Mouse (Mus musculus): ENCODE results near the gene Sec14l3.

Gene Sec14l3

GRCm38 (mm10) chr11:4060866-4061575, 3.6 kb upstream of the Sec14l3 start:
- no peak for DNase-seq (ENCODE audit: low read depth, low spot score)

- DNase-seq (ENCODE audit: low read depth, low spot score) = no peak
Measured at GRCm38 (mm10) chr11:4062523-4062922, 2.1 kb upstream of the Sec14l3 start.

DNA sequence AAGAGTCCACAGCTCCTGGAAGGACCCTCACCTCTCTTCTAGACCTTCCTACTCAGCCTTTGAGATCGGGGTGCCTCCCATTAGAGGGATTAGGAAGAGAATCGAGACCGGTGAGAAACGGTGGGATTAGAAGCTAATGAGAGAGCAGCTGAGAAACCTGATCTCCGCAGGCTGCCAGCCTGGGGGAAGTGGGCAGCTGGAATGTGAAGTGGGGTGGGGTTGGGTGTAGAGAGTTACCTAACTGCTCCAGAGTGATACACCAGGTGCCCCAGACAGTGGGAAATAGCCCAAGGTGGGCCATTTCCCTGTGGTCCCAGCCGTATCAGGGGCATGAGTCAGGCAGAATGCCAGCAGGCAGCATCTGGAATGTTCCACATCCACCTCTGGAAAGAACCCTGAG, 1.7 kb upstream of the Sec14l3 start:
- DNase-seq (ENCODE audit: low read depth, low spot score) = no peak

GRCm38 (mm10) chr11:4069664-4070063, 5.0 kb downstream of the Sec14l3 start:
- no peak for DNase-seq (ENCODE audit: low read depth, low spot score)

- peak; percentile 55 for DNase-seq (ENCODE audit: low read depth, low spot score)
Measured at GRCm38 (mm10) chr11:4076633-4077032, 12.0 kb downstream of the Sec14l3 start.

DNA sequence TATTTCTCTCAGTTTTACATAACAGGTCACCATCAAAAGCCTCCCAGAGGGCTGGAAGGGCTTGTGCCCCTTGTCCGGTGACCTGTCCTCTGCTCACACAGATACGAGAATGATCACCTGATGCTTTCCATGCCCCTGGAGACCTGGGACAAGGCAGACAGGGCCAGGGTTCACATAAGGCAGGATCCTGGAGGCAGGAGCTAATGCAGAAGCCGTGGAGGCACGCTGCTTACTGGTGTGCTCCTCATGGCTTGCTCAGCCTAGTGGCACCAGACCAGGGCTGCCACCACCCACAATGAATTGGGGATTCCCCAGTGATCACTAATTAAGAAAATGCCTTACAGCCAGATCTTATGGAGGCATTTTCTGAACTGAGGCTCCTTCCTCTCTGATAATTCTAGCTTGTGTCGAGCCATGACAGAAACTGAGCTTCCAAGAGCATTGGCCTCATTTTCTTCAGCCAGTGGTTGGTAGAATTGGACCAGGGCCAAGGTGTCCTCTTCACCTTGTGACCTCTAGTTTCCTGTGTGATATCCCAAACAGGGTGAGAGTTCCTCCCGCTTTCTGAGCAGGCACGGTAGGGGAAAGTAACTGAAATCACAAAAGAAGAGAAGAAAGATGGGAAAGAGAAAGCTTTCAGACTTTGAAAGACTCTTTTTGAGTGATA, 13.8 kb downstream of the Sec14l3 start:
- no peak for DNase-seq (ENCODE audit: low read depth, low spot score)

DNA sequence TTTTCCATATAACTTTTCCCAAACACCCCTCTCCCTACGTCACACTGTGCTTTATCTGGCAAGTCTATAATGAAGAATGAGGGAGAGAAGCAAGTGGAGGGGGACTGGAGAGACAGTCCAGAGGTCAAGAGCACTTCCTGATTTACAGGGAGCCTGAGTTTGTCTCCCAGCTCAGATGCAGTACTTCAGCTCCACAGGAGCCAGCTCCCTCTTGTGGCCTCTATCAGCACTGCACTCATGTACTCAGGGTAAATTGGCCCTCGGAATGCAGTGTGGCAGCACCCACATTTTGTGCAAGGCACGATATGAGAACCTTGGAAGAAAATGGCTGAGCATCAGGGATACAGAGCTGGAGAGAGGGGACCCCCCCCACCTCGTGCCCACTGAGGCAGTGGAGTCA, 15.6 kb downstream of the Sec14l3 start:
- DNase-seq (ENCODE audit: low read depth, low spot score) = peak; percentile 53

- DNase-seq (ENCODE audit: low read depth, low spot score) = peak; percentile 65
Measured at GRCm38 (mm10) chr11:4083316-4084078, 18.9 kb downstream of the Sec14l3 start.

DNA sequence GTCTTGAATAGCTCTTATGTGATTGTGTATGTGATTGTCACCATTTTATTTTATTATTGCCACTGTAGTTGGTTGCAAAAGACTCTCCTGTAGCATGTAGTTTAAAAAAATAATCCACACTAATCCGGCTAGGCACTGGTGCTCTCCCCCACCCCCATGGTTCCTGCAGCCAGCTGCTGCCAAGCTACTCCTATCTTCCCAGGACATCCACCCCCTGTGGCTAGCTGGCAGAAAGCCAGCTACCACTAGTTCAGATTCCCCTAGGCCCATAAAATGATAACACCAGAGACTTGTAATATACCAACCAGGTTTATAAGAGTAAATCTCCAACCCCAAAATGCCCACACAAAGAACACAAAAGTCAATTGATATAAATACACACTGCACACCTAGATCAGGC, 21.6 kb downstream of the Sec14l3 start:
- no peak for DNase-seq (ENCODE audit: low read depth, low spot score)

- no peak for DNase-seq (ENCODE audit: low read depth, low spot score)
Measured at GRCm38 (mm10) chr11:4087267-4087666, 22.6 kb downstream of the Sec14l3 start.

GRCm38 (mm10) chr11:4093459-4094377, 29.1 kb downstream of the Sec14l3 start:
- no peak for DNase-seq (ENCODE audit: low read depth, low spot score)

DNA sequence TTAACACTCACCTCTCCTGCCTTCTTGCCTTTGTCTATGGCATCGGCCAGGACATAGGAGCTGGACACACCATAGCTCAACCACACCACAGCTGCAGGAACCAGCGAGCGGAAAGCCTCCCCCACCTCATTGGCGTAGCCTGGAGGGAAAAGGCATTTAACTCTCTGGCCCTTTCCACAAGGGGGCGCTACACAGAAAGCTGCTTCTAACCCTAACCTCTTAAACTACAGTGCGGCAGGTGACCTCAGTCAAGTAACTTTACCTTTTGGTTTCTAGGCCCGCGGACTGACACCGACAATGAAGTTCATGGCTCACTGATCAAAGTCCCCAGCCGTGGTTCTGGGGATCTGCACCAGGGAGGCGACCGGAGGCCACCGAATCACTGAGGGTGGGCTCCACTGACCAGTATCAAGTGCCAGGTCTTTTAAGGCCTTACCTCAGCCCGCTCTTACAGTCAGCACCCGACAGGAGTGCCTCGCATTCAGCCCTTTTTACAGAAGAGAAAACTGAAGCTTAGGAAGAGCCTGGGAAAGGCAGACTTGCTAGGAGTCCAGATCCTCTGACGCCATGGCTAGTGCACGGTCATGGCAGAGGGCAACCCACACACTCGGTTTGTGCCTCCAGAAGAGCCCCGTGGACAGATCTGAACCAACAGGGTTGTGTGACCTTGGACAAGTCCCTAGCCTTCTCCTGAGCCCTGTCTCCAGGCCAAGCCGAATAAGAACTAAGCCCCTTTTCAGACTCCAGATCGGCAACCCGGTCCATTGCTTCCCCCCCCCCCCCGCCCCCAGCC, 29.9 kb downstream of the Sec14l3 start:
- peak; percentile 48 for DNase-seq (ENCODE audit: low read depth, low spot score)

GRCm38 (mm10) chr11:4095171-4096053, 30.8 kb downstream of the Sec14l3 start, which contains the start of gene Mtfp1:
TSS of gene Mtfp1 (minus strand) at chr11:4095445.
- no peak for DNase-seq (ENCODE audit: low read depth, low spot score)

GRCm38 (mm10) chr11:4096054-4096984, 31.7 kb downstream of the Sec14l3 start:
- DNase-seq (ENCODE audit: low read depth, low spot score) = peak; percentile 98

- DNase-seq (ENCODE audit: low read depth, low spot score) = no peak
Measured at GRCm38 (mm10) chr11:4097091-4097621, 32.5 kb downstream of the Sec14l3 start.

DNA sequence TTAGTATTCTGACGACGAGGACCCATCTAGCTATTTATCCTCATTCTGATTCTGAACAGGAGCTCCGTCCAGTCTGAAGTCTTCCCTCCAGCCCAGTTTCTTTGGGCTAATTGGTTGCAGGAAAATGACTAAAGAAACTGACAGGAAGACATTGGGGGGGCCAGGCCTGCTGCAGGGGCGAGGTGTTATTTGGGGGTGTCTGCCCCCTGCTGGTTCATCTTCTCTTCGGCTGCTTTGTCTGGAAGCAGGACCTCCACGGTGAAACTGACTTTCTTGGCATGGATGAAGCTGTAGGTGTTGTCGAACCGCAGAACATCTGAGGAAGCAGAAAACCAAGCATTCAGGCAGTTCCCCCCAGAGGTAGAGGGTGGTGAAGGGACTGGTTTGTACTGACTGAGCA, 33.5 kb downstream of the Sec14l3 start:
- no peak for DNase-seq (ENCODE audit: low read depth, low spot score)

DNA sequence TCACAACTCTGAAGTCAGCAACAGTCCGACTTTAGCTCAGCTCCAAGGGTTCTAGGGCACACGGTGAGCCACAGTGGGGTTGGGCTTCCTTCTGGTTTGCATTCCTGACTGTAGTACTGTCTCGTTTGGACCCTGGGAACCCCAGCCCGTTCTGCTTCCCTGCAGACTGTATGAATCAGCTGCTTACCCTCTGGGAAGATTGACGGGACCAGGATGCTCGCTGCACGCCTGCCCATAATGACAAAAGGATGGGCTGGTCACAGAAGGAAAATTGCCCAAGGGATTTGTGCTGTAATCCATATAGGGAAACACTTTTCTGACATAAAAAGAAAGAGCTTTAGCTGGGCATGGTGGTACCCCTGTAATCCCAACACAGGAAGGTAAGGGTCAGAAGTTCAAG, 34.2 kb downstream of the Sec14l3 start:
- no peak for DNase-seq (ENCODE audit: low read depth, low spot score)

DNA sequence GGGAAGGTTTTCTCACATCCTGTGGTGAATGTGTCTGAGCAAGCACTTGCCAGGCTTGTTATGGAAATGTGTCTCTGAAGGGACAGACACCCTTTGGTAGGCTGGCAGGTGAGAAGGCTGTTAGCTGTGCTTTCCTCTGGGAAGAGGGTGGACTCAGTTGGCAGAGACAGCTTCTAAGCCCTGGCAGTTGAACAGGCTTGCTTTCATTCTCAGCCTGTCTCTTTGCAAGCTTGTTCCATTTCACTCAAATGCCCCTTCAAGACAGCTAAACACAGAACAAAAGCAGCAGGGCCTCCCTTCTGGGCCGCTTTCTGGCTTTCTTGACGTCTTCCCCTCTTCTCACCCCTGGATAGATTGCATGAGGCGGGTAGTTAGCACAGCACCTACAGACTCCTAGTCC, 34.8 kb downstream of the Sec14l3 start:
- no peak for DNase-seq (ENCODE audit: low read depth, low spot score)
